Mouse (Mus musculus): ENCODE data around the gene Arl14ep. TPM values are rescaled to one million over a fixed set of nuclear protein-coding genes. Genes with fewer than 3 reads are reported as not detected.

Arl14ep gene
- polyA plus RNA-seq, 1 experiment from 2014 or later: 26.0 TPM

GRCm38 (mm10) chr2:106968320-106968719 is 5.9 kb downstream of the Arl14ep start:
- H3K9me3 ChIP-seq (ENCODE audit: control insufficient read depth, low read length): no peaks in the 10 kb centered on the region
- peaks cover 56% of the 10 kb centered on the region for H3K36me3 ChIP-seq (ENCODE audit: control insufficient read depth, insufficient read depth, low read length)
- WGBS: 85% methylated on average over 6 of the region's 6 CpGs
- peaks cover 0 to 4% of the 10 kb centered on the region in 2 experiments; a peak in 1 of 4 replicates for H3K4me1 ChIP-seq (ENCODE audit: control insufficient read depth in 2 of 2, insufficient read depth in 2 of 2, low read length in 2 of 2)
- no peak overlapping the region for H3K4me3 ChIP-seq (ENCODE audit: control insufficient read depth in 1 of 2, insufficient read depth in 1 of 2, low read depth in 1 of 2, low read length in 2 of 2)
- H3K27ac ChIP-seq (replicated peaks in 1 of 2; ENCODE audit: control insufficient read depth in 1 of 2, insufficient read depth in 1 of 2, low read depth in 2 of 2, low read length in 2 of 2): no peak overlapping the region
- ATAC-seq (ENCODE audit: insufficient number of reproducible peaks, insufficient read depth, low FRiP score, low read depth): no peak
- H3K4me2 ChIP-seq (ENCODE audit: low read length): no peak overlapping the region
- H3K27me3 ChIP-seq (ENCODE audit: control insufficient read depth, insufficient read depth, low read length): no peaks in the 10 kb centered on the region
- no peak overlapping the region for H3K9ac ChIP-seq (ENCODE audit: low read length)

GRCm38 (mm10) chr2:106963560-106963959 is 10.7 kb downstream of the Arl14ep start:
- WGBS: 88% methylated on average over 3 of the region's 3 CpGs

DNA sequence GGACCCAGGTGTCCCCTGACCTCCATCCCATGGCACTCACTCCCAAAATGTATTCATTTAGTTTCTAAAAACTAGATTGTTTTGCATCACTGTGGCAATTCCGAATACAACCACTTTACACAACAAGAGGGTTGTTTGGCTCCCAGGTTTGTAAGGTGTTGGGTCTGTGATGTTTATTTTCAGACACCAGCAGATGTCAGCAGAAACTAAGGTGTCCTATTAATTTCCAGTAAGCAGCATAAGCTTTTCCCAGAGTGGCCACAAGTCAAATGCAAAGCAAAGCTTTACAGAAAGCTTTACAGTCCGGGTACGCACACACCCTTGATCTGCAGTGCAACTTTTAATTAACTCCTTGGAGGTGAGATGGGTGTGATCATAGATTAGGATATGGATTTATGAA is 12.6 kb downstream of the Arl14ep start:
- no peak overlapping the region for H3K4me2 ChIP-seq (ENCODE audit: low read length)
- H3K27me3 ChIP-seq (ENCODE audit: control insufficient read depth, insufficient read depth, low read length): no peaks in the 10 kb centered on the region
- H3K9ac ChIP-seq (ENCODE audit: low read length): no peak overlapping the region
- WGBS: 83% methylated on average over 3 of the region's 3 CpGs
- no peak for ATAC-seq (ENCODE audit: insufficient number of reproducible peaks, insufficient read depth, low FRiP score, low read depth)
- no peak overlapping the region for H3K4me3 ChIP-seq (ENCODE audit: control insufficient read depth in 1 of 2, insufficient read depth in 1 of 2, low read depth in 1 of 2, low read length in 2 of 2)
- H3K36me3 ChIP-seq (ENCODE audit: control insufficient read depth, insufficient read depth, low read length): peaks cover 47% of the 10 kb centered on the region
- peaks cover 0 to 3% of the 10 kb centered on the region in 2 experiments; a peak in 1 of 4 replicates for H3K4me1 ChIP-seq (ENCODE audit: control insufficient read depth in 2 of 2, insufficient read depth in 2 of 2, low read length in 2 of 2)
- H3K9me3 ChIP-seq (ENCODE audit: control insufficient read depth, low read length): no peaks in the 10 kb centered on the region
- H3K27ac ChIP-seq (replicated peaks in 1 of 2; ENCODE audit: control insufficient read depth in 1 of 2, insufficient read depth in 1 of 2, low read depth in 2 of 2, low read length in 2 of 2): no peak overlapping the region

More at GRCm38 (mm10) chr2:106963560-106963959, 10.7 kb downstream of the Arl14ep start:
- Histone ChIP-seq H3K36me3 (ENCODE audit: control insufficient read depth, insufficient read depth, low read length) (peaks cover 66% of the 10 kb centered on the region), H3K4me1 (ENCODE audit: control insufficient read depth in 2 of 2, insufficient read depth in 2 of 2, low read length in 2 of 2) (peaks cover 0 to 3% of the 10 kb centered on the region in 2 experiments; a peak in 1 of 4 replicates), H3K27ac (replicated peaks in 1 of 2; ENCODE audit: control insufficient read depth in 1 of 2, insufficient read depth in 1 of 2, low read depth in 2 of 2, low read length in 2 of 2) (no peak overlapping the region), H3K4me3 (ENCODE audit: control insufficient read depth in 1 of 2, insufficient read depth in 1 of 2, low read depth in 1 of 2, low read length in 2 of 2) (no peak overlapping the region), H3K9ac (ENCODE audit: low read length) (no peak overlapping the region), H3K9me3 (ENCODE audit: control insufficient read depth, low read length) (no peaks in the 10 kb centered on the region), H3K4me2 (ENCODE audit: low read length) (no peak overlapping the region), H3K27me3 (ENCODE audit: control insufficient read depth, insufficient read depth, low read length) (no peaks in the 10 kb centered on the region)
- ATAC-seq (ENCODE audit: insufficient number of reproducible peaks, insufficient read depth, low FRiP score, low read depth): no peak

DNA sequence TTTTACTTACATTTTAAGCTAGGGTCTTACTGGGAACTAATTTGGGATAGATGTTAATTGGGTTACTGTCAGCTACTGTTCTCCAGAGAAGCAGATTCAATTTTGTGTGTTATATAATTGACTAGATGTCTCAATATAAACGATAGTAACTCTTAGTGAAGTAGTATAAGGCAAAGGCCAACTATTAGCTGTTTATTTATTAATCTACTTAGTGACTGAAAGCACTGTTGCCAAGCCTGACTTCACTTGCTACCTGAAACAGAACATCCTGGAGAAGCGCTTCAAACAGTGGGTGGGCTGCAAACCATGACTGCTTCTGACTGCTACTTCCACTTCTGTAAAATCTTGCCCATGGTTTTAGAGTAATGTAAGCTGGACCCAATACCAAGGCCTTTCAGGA is 13.2 kb downstream of the Arl14ep start:
- H3K36me3 ChIP-seq (ENCODE audit: control insufficient read depth, insufficient read depth, low read length): peaks cover 41% of the 10 kb centered on the region
- ATAC-seq (ENCODE audit: insufficient number of reproducible peaks, insufficient read depth, low FRiP score, low read depth): no peak
- 85% methylated on average over 2 of the region's 2 CpGs for WGBS
- H3K4me2 ChIP-seq (ENCODE audit: low read length): no peak overlapping the region
- H3K27me3 ChIP-seq (ENCODE audit: control insufficient read depth, insufficient read depth, low read length): no peaks in the 10 kb centered on the region
- H3K4me3 ChIP-seq (ENCODE audit: control insufficient read depth in 1 of 2, insufficient read depth in 1 of 2, low read depth in 1 of 2, low read length in 2 of 2): no peak overlapping the region
- H3K4me1 ChIP-seq (ENCODE audit: control insufficient read depth in 2 of 2, insufficient read depth in 2 of 2, low read length in 2 of 2): peaks cover 0 to 3% of the 10 kb centered on the region in 2 experiments; a peak in 1 of 4 replicates
- no peaks in the 10 kb centered on the region for H3K9me3 ChIP-seq (ENCODE audit: control insufficient read depth, low read length)
- no peak overlapping the region for H3K9ac ChIP-seq (ENCODE audit: low read length)
- H3K27ac ChIP-seq (replicated peaks in 1 of 2; ENCODE audit: control insufficient read depth in 1 of 2, insufficient read depth in 1 of 2, low read depth in 2 of 2, low read length in 2 of 2): no peak overlapping the region

DNA sequence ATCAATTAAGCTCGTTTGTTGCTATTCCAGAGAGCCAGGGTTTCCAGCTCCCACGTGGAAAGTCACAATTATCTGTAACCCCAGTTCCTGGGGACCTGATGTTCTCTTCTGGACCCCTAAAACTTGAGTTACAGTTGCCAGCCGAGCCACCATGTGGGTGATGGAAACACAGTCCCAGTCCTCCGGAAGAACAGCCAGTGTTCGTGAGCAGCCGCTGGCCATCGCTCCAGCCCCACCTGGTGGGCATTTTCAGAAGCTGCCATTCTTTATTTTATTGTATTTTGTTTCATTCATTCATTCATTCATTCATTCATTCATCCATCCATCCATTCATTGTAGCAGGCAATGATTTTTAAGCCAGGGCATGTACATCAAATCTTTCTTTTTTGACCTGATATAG is 14.0 kb downstream of the Arl14ep start:
- Histone ChIP-seq H3K9me3 (ENCODE audit: control insufficient read depth, low read length) (no peaks in the 10 kb centered on the region), H3K4me2 (ENCODE audit: low read length) (no peak overlapping the region), H3K36me3 (ENCODE audit: control insufficient read depth, insufficient read depth, low read length) (peaks cover 33% of the 10 kb centered on the region), H3K27ac (replicated peaks in 1 of 2; ENCODE audit: control insufficient read depth in 1 of 2, insufficient read depth in 1 of 2, low read depth in 2 of 2, low read length in 2 of 2) (no peak overlapping the region), H3K27me3 (ENCODE audit: control insufficient read depth, insufficient read depth, low read length) (no peaks in the 10 kb centered on the region), H3K9ac (ENCODE audit: low read length) (no peak overlapping the region), H3K4me1 (ENCODE audit: control insufficient read depth in 2 of 2, insufficient read depth in 2 of 2, low read length in 2 of 2) (peaks cover 0 to 3% of the 10 kb centered on the region in 2 experiments; a peak in 1 of 4 replicates), H3K4me3 (ENCODE audit: control insufficient read depth in 1 of 2, insufficient read depth in 1 of 2, low read depth in 1 of 2, low read length in 2 of 2) (no peak overlapping the region)
- 48% methylated on average over 7 of the region's 7 CpGs for WGBS
- no peak for ATAC-seq (ENCODE audit: insufficient number of reproducible peaks, insufficient read depth, low FRiP score, low read depth)

GRCm38 (mm10) chr2:106959380-106959779 is 14.8 kb downstream of the Arl14ep start:
- Histone ChIP-seq H3K4me1 (ENCODE audit: control insufficient read depth in 2 of 2, insufficient read depth in 2 of 2, low read length in 2 of 2) (peaks cover 0 to 3% of the 10 kb centered on the region in 2 experiments; a peak in 1 of 4 replicates), H3K4me3 (ENCODE audit: control insufficient read depth in 1 of 2, insufficient read depth in 1 of 2, low read depth in 1 of 2, low read length in 2 of 2) (no peak overlapping the region), H3K9me3 (ENCODE audit: control insufficient read depth, low read length) (no peaks in the 10 kb centered on the region), H3K9ac (ENCODE audit: low read length) (no peak overlapping the region), H3K27me3 (ENCODE audit: control insufficient read depth, insufficient read depth, low read length) (no peaks in the 10 kb centered on the region), H3K36me3 (ENCODE audit: control insufficient read depth, insufficient read depth, low read length) (peaks cover 24% of the 10 kb centered on the region), H3K27ac (replicated peaks in 1 of 2; ENCODE audit: control insufficient read depth in 1 of 2, insufficient read depth in 1 of 2, low read depth in 2 of 2, low read length in 2 of 2) (no peak overlapping the region), H3K4me2 (ENCODE audit: low read length) (no peak overlapping the region)
- WGBS: 82% methylated on average over 5 of the region's 5 CpGs
- no peak for ATAC-seq (ENCODE audit: insufficient number of reproducible peaks, insufficient read depth, low FRiP score, low read depth)

DNA sequence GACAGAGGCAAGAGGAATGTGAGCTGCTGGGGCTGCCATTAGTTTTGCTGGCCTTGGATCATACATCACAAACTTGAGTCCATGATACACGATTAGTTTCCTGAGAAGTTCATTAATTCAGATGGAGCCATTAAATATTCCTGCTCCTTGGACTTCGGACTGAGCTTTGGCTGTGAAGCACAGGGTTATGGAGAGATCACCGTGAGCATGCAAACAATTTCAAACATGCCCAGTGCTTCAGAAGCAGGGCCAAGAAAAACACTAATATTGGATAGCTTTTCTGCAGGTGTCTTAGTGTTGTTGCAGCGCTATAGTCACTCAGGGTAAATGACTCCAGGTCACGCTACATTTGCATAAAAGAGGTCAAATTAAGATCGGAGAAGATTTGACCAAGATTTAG is 15.3 kb downstream of the Arl14ep start:
- Histone ChIP-seq H3K4me2 (ENCODE audit: low read length) (no peak overlapping the region), H3K4me1 (ENCODE audit: control insufficient read depth in 2 of 2, insufficient read depth in 2 of 2, low read length in 2 of 2) (peaks cover 0 to 3% of the 10 kb centered on the region in 2 experiments; a peak in 1 of 4 replicates), H3K27ac (replicated peaks in 1 of 2; ENCODE audit: control insufficient read depth in 1 of 2, insufficient read depth in 1 of 2, low read depth in 2 of 2, low read length in 2 of 2) (no peak overlapping the region), H3K9ac (ENCODE audit: low read length) (no peak overlapping the region), H3K9me3 (ENCODE audit: control insufficient read depth, low read length) (no peaks in the 10 kb centered on the region), H3K4me3 (ENCODE audit: control insufficient read depth in 1 of 2, insufficient read depth in 1 of 2, low read depth in 1 of 2, low read length in 2 of 2) (no peak overlapping the region), H3K27me3 (ENCODE audit: control insufficient read depth, insufficient read depth, low read length) (no peaks in the 10 kb centered on the region), H3K36me3 (ENCODE audit: control insufficient read depth, insufficient read depth, low read length) (peaks cover 23% of the 10 kb centered on the region)
- 79% methylated on average over 6 of the region's 6 CpGs for WGBS
- ATAC-seq (ENCODE audit: insufficient number of reproducible peaks, insufficient read depth, low FRiP score, low read depth): no peak

- Histone ChIP-seq H3K36me3 (ENCODE audit: control insufficient read depth, insufficient read depth, low read length) (no peaks in the 10 kb centered on the region), H3K27ac (replicated peaks in 1 of 2; ENCODE audit: control insufficient read depth in 1 of 2, insufficient read depth in 1 of 2, low read depth in 2 of 2, low read length in 2 of 2) (no peak overlapping the region), H3K9ac (ENCODE audit: low read length) (no peak overlapping the region), H3K4me2 (ENCODE audit: low read length) (peak overlapping the region; percentile 31; the same call in 1 of the 2 replicates), H3K9me3 (ENCODE audit: control insufficient read depth, low read length) (no peaks in the 10 kb centered on the region), H3K4me1 (ENCODE audit: control insufficient read depth in 2 of 2, insufficient read depth in 2 of 2, low read length in 2 of 2) (peaks cover 0 to 3% of the 10 kb centered on the region in 2 experiments; a peak in 1 of 4 replicates), H3K4me3 (ENCODE audit: control insufficient read depth in 1 of 2, insufficient read depth in 1 of 2, low read depth in 1 of 2, low read length in 2 of 2) (no peak overlapping the region), H3K27me3 (ENCODE audit: control insufficient read depth, insufficient read depth, low read length) (no peaks in the 10 kb centered on the region)
- WGBS: 53% methylated on average over 6 of the region's 6 CpGs
- no peak for ATAC-seq (ENCODE audit: insufficient number of reproducible peaks, insufficient read depth, low FRiP score, low read depth)
Measured at GRCm38 (mm10) chr2:106956146-106956545, 18.1 kb downstream of the Arl14ep start.
